Mouse (Mus musculus): Measurements from ENCODE around the gene Sec23ip.

Sec23ip gene

DNA sequence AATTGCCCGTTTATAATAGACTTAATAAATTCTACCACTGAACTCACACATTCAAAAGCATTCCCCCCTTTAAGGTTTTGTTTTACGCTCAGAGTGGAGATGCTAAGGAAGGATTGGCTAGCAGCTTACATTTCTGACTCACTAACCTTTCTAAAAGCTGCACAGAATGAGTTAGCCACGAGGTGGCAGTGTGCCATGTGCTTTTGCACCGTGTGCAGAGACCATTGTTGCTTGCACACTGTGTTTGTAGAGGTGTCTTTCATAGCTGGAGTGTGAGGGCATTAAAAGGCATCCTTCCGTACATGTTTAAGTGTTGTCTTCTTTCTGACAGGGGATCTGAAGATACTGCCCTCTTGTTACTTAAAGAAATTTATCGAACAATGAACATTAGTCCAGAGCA, 34.6 kb downstream of the Sec23ip start:
- in situ Hi-C loops (cut with MseI, MboI) = no loop called here

DNA sequence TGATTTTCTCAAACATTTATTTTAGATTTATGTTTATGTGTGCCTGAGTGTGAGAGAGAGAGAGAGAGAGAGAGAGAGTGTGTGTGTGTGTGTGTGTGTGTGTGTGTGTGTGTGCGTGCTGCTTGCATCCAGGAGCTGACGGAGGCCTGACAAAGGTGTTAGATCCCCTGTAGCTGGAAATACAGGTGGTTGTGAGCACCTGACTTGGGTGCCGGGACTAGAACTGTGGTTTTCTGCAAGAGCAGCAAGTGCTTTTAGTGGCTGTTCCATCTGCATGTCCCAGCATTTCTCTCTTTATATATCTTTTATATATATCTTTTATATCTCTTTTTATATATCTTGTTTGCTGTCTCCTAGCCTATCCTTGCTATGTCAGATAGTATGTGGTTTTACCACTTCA, 37.1 kb downstream of the Sec23ip start:
- in situ Hi-C loops (cut with MseI, MboI) = no loop called here

DNA sequence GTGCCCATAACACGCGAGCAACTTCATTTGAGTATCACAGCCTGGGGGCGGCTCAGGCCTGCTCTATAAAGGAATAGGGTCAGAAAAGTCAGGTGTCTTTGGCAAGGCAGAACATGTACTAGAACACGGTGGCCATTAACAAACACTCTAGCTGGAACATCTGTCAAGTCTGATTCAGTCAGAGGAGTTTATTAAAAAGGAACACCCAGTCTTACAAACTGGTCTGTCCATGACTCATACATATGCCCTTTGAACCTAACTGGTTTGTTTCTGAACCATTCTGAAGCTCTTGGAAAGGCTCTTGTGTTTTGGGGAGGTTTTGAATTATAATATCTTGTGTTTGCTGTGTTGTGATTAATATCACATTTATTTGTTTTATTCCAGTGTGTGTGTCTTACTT, 45.3 kb downstream of the Sec23ip start:
- in situ Hi-C loops (cut with MseI, MboI) = no loop called here

DNA sequence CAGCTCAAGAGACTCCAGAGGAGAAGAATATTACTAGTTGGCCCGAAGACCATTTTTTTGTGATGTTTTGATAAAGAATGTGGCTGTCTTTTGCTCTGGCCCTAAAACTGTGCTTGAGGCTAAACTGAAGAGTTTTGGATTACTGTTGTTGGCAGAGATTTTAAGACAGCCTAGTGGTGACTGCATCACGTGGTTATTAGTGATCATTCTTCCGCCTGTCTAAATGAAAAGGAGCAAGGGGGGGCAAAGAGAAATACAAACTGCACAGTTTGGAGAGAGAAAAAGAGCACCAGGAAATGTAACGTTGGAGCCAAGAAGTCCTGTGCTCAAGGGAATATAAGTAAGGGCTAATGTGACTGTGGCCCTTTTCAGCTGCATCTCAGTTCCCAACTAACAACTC, 48.7 kb downstream of the Sec23ip start:
- in situ Hi-C loops (cut with MseI, MboI) = no loop called here

DNA sequence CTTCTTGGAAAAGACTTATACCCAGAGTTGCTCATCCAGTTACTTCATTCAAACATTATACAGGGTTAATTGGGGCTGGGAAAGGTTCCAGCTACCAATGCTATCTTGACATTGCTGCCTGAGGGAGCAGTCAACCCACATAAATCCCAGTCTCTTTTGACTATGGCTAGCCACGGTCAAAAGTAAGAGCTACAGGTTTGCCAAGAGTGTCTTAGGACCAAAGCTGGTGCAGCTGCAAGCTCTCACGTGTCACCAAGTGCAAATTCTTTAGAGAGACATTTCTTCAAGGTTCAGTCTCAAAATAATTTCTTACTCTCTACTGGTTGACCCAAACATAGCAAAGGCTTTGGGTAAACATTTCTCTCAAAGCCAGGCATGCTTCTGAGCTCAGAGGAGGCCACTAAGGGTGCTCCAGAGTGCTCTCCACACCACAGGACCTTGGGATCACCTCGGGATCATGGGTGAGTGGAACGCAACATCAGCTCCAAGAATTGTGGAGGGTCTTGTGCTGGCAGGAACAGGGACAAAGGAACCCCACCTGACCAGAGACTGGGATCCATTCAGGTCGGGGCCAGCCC, 80.3 kb downstream of the Sec23ip start:
- in situ Hi-C loops (cut with MseI, MboI) = no loop called here

DNA sequence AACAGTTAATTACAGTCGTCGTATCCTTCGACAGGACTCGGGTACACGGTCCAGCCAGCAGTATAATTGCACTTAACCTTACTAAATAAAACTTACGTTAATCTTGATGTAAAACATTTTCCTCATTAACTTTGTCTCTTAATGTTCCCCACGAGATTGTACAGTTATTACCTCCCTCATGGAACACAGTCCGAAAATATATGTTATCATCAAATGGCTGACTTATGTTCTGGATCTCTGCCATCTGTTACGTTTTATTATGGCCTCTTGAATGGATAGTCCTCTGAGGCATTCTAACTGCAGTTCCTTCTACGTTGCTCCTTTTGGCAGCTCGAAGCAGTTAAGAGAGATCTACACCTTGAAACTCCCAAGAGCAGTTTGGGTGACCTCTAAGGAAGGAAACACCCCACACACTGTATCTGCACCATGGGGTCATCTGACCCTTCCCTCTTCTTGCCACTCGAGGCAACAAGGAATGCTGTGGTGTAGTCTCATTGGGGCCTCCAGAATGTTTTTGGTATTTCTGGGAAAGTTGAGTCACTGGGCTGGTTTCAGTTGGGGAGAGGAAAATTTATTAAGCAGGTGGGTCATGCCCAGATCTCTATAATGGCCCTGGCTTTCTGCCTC, 87.8 kb downstream of the Sec23ip start:
- in situ Hi-C loops (cut with MseI, MboI) = no loop called here

DNA sequence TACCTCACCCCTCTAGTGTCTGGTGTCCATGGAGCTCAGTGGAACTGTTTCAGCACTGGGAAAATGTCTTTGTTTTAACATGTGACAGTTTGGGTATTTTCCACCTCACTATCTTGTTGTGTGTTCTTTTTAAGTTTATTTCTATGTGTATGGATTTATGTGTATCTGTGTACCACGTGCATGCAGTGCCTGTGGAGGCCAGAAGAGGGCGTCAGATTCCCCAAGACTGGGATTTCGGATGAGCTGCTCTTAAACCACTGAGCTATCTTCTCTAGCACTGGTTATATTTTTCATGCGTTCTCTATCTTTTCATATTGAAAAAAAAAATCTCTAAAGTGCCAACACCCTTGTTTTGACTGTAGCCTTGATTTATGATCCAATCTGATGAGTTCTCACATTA, 88.5 kb downstream of the Sec23ip start:
- in situ Hi-C loops (cut with MseI, MboI) = no loop called here
